Mouse (Mus musculus): ENCODE data around the gene Tnk2.

GRCm38 (mm10) chr16:32656321-32656720, 12.6 kb downstream of the Tnk2 start:
- no peak for TF ChIP-seq POLR2A (IDR thresholded peaks at IDR 0.05; ENCODE audit: borderline replicate concordance, extremely low read depth, low read depth, low read length)
- no peak for TF ChIP-seq CTCF (IDR thresholded peaks at IDR 0.05; ENCODE audit: insufficient read depth, low read length)
